Mouse (Mus musculus) embryonic facial prominence, embryonic 14.5 days (tissue): ENCODE data around the gene Lrrc66. TPM values are rescaled to one million over a fixed set of nuclear protein-coding genes. Genes with fewer than 3 reads are reported as not detected.

Experiments
- ATAC-seq: fragments of 200-750 bp; cut with Nextera tagmentation; 2 replicates; pipeline ENCODE4 v1.8.0; 2017; ENCODE audit warnings: low read depth, moderate number of reproducible peaks, moderate TSS enrichment
- DNase-seq: peaks from one replicate; pipeline ENCODE4 v3.0.0-alpha.2; 2015; ENCODE audit warnings: low spot score
- H3K27ac ChIP-seq: fragments of 300-500 bp; sonication (generic); replicated peaks from 2 replicates; pipeline ENCODE4 v1.5.1; 2014; ENCODE audit warnings: low read depth, mild to moderate bottlenecking, low read length, moderate library complexity
- H3K27me3 ChIP-seq: fragments of 300-500 bp; sonication (generic); replicated peaks from 2 replicates; pipeline ENCODE4 v1.6.1; 2014; ENCODE audit warnings: low read length; ENCODE audit not compliant: control insufficient read depth, insufficient read depth
- H3K36me3 ChIP-seq: fragments of 300-500 bp; sonication (generic); 2 replicates; pipeline ENCODE4 v1.6.1; 2014; ENCODE audit warnings: low read length, mixed read lengths; ENCODE audit not compliant: control insufficient read depth, insufficient read depth
- H3K4me1 ChIP-seq: fragments of 300-500 bp; sonication (generic); 2 replicates; pipeline ENCODE4 v1.6.1; 2014; ENCODE audit warnings: antibody characterized with exemption, low read length; ENCODE audit not compliant: control insufficient read depth, insufficient read depth
- H3K4me2 ChIP-seq: fragments of 300-500 bp; sonication (generic); 2 replicates; pipeline ENCODE4 v1.6.1; 2014; ENCODE audit warnings: low read depth, mild to moderate bottlenecking, low read length, moderate library complexity, mixed read lengths
- H3K4me3 ChIP-seq: fragments of 300-500 bp; sonication (generic); 2 replicates; pipeline ENCODE4 v1.5.1; 2014; ENCODE audit warnings: low read depth, mild to moderate bottlenecking, low read length
- H3K9ac ChIP-seq: fragments of 300-500 bp; sonication (generic); 2 replicates; pipeline ENCODE4 v1.6.1; 2014; ENCODE audit warnings: low read depth, mild to moderate bottlenecking, low read length, moderate library complexity, mixed read lengths
- H3K9me3 ChIP-seq: fragments of 300-500 bp; sonication (generic); 2 replicates; pipeline ENCODE4 v1.6.1; 2016; ENCODE audit warnings: low read length; ENCODE audit not compliant: control insufficient read depth
- WGBS: fragments of 180-500 bp; shearing (Covaris S2); extraction: QIAGEN DNeasy Blood & Tissue Kit; methylation state at CpG from one replicate; pipeline ENCODE4 v1.1.7; 2014; 5-methylcytosine and 5-hydroxymethylcytosine counted together
- polyA plus RNA-seq: library from polyadenylated mRNA; unstranded; fragments of >200 nt; fragmentation: Nextera tagmentation; extraction: Ambion mirVana; gene quantifications from 2 replicates; pipeline ENCODE4 v1.2.1, GENCODE M21; 2014

Lrrc66 gene
- polyA plus RNA-seq, 1 experiment from 2014 or later = not detected

DNA sequence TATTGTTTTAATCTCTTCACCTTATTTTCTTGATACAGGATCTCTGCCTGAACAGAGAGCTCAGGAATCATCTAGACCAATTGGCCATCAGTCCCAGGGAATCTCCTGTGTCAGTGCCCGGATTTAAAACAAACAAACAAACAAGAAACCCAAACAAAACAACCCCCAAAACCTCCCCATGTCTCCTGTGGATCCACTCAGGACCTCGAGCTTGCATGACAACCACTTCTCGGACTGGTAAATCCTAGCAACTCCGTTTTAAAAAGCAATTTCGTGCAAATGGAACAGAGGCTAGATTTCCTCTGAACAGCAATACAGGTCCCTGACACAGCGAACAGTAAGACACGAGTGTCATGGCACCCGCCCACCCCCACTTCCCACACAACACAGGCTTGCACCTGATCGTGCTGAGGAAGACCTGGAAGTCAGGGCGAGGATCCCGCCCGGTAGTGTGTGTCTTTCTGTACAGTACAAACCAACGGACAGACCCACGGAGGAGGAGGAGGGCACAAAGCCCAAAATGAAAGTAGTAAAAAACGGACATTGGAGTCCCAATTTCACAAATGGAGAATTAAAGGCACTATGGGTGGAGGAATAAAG, 18.1 kb upstream of the Lrrc66 start:
- Histone ChIP-seq H3K36me3 (no peaks in the 10 kb centered on the region), H3K4me1 (peaks cover 15% of the 10 kb centered on the region; the same call in 1 of the 2 replicates), H3K27ac (no peak overlapping the region), H3K4me2 (peak overlapping the region; percentile 97), H3K4me3 (peak overlapping the region; percentile 53), H3K9me3 (no peaks in the 10 kb centered on the region), H3K9ac (peak overlapping the region; percentile 51), H3K27me3 (peaks cover 60% of the 10 kb centered on the region)
- ATAC-seq = no peak
- WGBS = 1% methylated on average over 15 of the region's 15 CpGs
- no peak for DNase-seq

DNA sequence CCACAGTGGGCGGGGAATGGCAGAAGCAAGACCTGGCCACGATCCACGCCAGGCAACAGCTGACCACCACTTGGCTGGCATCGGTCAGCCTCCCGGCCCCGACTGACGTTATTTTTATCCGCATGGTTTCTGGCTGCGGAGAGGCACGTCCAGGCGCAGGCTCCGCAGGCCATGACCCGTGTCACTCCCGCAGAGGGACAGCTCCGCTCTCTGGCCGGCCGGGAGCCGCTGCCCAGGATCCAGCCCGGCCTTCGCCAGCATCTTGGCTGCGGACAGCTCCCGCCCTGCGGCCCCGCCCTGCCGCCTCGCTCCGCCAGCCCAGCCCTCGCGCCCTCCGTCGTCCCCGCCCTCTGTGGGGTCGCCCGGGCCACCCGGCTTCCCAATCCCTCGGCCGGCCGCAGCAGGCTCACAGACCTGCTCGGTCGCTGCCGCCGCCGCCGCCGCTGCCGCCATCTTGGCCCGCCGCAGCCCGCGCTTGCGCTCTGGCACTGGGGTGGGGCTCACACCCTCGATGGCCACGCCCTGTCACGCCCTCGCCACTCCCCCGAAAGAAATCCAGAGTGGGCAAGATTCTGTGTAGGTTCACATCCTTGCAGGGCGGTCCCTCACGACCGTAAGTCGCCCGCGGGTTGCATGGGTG, 15.1 kb upstream of the Lrrc66 start, which contains the start of gene Sgcb:
Gene Sgcb (minus strand): TSS at position 530 of the 640 bp plus-strand sequence.
- peak within 1 kb of the TSS; percentile 61; the same call in 1 of the 2 replicates for H3K27ac ChIP-seq
- peaks cover 5% of the 10 kb centered on the region; the same call in 1 of the 2 replicates for H3K36me3 ChIP-seq
- under 1% methylated on average over 26 of the region's 62 CpGs for WGBS
- peaks cover 15% of the 10 kb centered on the region; the same call in 1 of the 2 replicates for H3K4me1 ChIP-seq
- DNase-seq = peak; percentile 91
- H3K9me3 ChIP-seq = no peaks in the 10 kb centered on the region
- H3K4me2 ChIP-seq = peak within 1 kb of the TSS; percentile 84
- H3K27me3 ChIP-seq = peaks cover 47% of the 10 kb centered on the region
- H3K4me3 ChIP-seq = peak within 1 kb of the TSS; percentile 87
- peak within 1 kb of the TSS; percentile 85 for H3K9ac ChIP-seq
- peak; percentile 90 for ATAC-seq

DNA sequence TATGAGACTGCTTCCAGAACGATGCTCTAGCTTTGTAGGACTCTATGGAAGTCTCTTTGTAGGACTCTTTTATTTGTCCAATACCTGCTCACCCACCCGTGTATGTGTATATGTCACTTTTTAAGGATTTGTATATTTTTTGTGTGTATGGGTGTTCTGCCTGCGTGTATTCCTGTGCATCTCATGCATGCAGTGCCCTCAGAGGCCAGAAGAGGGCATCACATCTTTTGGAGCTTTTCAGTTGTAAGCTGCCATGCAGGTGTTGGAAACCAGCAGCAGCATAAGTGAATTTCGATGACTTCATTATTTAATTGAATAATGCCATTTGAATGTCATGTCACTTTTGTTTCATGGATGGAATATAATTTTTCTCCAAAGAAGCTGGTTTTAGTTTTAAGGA, 9.8 kb upstream of the Lrrc66 start:
- ATAC-seq = no peak
- Histone ChIP-seq H3K4me3 (no peak overlapping the region), H3K27ac (no peak overlapping the region), H3K27me3 (no peaks in the 10 kb centered on the region), H3K4me1 (no peaks in the 10 kb centered on the region), H3K36me3 (peaks cover 29% of the 10 kb centered on the region), H3K9ac (no peak overlapping the region), H3K9me3 (no peaks in the 10 kb centered on the region), H3K4me2 (no peak overlapping the region)
- no peak for DNase-seq
- WGBS = 78% methylated on average over 4 of the region's 4 CpGs

DNA sequence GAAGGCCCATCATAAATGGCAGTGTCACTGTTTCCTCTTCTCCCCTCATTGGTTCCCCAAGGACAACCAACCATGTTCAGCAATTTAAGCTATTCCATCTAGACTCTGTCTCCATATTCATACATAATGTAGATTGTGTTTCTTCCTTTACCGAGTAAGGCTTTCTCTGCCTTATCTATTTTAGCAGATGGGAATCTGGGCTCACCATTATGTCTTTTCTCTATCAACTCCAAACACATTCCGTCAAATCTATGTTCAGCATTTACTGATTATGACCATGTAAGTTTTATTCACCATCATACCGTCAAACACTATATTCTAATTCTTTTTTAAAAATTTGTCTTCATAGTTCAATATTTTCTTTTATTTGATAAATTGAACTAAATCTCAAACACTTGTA, 8.7 kb upstream of the Lrrc66 start:
- DNase-seq (no peak), ATAC-seq (no peak)
- H3K27me3 ChIP-seq = no peaks in the 10 kb centered on the region
- no peak overlapping the region for H3K4me3 ChIP-seq
- H3K4me2 ChIP-seq = no peak overlapping the region
- H3K4me1 ChIP-seq = no peaks in the 10 kb centered on the region
- WGBS = 91% methylated on average over 3 of the region's 3 CpGs
- H3K9ac ChIP-seq = no peak overlapping the region
- H3K36me3 ChIP-seq = peaks cover 35% of the 10 kb centered on the region
- H3K27ac ChIP-seq = no peak overlapping the region
- no peaks in the 10 kb centered on the region for H3K9me3 ChIP-seq

DNA sequence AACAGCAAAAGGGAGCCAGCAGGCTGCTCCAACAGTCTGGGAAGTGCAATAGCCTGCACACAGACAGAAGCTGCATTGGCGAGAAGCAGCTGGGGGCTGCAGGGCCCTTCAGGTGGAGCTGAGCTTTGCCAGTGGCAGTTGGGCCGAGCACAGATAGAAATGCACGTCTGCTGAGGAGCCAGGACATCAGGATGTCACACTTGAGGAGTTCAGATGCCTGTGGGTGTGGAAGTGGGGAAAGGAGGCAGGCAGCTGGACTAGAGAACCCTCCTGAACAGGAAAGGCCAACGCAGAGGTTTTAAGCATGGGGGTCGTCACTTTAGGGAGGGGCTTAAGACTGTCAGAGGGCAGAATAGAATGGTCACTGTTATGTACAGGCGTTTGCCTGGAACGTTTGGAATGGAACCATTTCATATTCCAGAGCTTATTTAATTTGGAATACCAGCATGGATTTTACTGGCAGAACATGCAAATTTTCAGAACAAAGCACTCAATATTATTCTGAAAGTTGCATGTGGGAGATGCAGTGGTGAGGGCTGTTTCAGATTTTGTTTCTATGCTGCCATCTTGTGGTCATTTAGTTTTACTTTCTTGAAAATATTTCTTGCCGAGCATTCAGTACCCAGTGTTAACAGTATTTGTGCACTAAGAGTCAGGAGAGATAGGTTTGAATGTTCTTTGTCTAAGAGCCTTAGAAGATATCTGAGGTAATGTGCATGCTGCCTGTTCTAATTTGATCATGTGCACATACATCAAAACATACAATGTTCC, 5.2 kb upstream of the Lrrc66 start:
- ATAC-seq = peak; percentile 74
- no peak overlapping the region for H3K9ac ChIP-seq
- H3K36me3 ChIP-seq = peaks cover 54% of the 10 kb centered on the region

DNA sequence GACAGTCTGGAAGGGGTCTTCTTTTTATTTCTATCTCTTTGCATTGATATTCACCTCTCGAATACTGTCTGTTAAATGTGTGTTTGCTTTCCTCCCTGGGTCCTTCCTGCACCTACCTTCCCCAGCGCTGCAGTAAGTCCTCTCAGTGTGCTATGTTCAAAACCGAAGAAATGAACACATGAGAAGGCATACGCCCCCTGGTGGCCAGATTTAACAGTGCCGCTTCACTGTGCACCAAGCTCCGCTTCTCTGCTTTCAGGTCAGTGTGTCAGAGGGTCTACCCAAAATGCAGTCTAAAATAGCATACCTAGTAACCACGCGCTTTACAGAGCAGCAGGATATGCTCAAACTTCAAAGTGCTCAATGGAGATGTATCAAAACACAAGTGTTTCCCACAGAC, 815 bp upstream of the Lrrc66 start:
- peaks cover 28% of the 10 kb centered on the region for H3K36me3 ChIP-seq
- no peak overlapping the region for H3K4me3 ChIP-seq
- DNase-seq (peak; percentile 56), ATAC-seq (no peak)
- 0 out of 2 replicates have a peak, but pooled peaks cover 7% of the 10 kb centered on the region for H3K9me3 ChIP-seq
- H3K27ac ChIP-seq = no peak overlapping the region
- H3K9ac ChIP-seq = no peak overlapping the region
- no peak overlapping the region for H3K4me2 ChIP-seq
- H3K27me3 ChIP-seq = no peaks in the 10 kb centered on the region
- no peaks in the 10 kb centered on the region for H3K4me1 ChIP-seq
- 60% methylated on average over 8 of the region's 8 CpGs for WGBS

More for the DNA sequence above, 5.2 kb upstream of the Lrrc66 start:
- DNase-seq = peak; percentile 87
- 37% methylated on average over 8 of the region's 8 CpGs for WGBS
- H3K27ac ChIP-seq = no peak overlapping the region
- no peaks in the 10 kb centered on the region for H3K27me3 ChIP-seq
- 0 out of 2 replicates have a peak, but pooled peaks cover 7% of the 10 kb centered on the region for H3K9me3 ChIP-seq
- no peak overlapping the region for H3K4me3 ChIP-seq
- H3K4me2 ChIP-seq = no peak overlapping the region
- H3K4me1 ChIP-seq = no peaks in the 10 kb centered on the region

DNA sequence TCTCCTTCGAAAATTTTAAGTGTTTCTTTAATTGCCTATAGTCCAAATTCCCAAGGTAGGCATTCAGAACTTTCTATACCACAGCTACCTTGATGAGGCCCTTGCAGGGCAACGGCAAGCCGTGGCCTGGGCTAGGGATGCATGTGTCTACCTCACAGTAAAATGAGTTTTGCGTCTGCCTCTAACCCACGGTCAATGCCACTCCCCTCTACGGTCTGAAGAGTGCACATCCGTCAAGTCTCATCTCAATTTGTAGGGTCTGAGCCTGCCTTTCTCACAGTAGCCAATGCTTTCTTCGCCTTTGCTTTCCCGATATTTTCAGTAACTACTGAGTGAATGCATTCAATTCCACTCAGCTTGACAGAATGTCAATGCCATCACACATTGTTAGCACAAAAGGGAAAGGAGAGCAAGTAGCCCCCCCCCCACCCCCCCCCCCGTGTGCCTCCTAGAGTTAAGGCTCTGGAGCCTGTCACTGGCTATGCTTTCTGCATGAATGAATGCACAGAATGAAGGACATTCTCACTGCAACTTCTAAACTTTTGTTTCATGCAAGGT, 1.2 kb downstream of the Lrrc66 start:
- ATAC-seq (no peak), DNase-seq (no peak)
- Histone ChIP-seq H3K9me3 (0 out of 2 replicates have a peak, but pooled peaks cover 7% of the 10 kb centered on the region), H3K9ac (no peak overlapping the region), H3K4me3 (no peak overlapping the region), H3K36me3 (peaks cover 22% of the 10 kb centered on the region), H3K27ac (no peak overlapping the region), H3K4me2 (no peak overlapping the region), H3K4me1 (no peaks in the 10 kb centered on the region), H3K27me3 (no peaks in the 10 kb centered on the region)
- whole genome bisulfite sequencing = 77% methylated on average over 10 of the region's 10 CpGs

DNA sequence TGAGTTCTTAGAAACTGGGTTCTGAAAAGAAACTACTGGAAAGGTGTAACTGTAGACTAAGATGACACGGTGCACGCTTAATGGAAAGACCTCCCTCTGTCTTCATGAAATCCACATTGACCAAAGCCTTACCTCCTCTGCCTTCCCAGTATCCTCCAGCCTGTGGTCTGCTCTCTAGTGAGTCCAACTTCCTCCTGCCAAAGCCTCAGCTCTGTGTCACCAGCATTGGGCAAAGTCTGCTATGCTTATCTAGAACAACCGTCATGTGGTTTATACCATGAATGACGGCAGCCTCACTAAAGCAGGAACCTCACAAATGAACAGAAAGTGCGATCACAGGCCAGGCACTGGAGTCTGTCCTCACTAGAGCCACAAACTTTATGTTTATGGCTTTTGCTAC, 2.2 kb downstream of the Lrrc66 start:
- no peak overlapping the region for H3K4me3 ChIP-seq
- H3K4me2 ChIP-seq = no peak overlapping the region
- WGBS = 84% methylated on average over 5 of the region's 5 CpGs
- no peak overlapping the region for H3K9ac ChIP-seq
- 0 out of 2 replicates have a peak, but pooled peaks cover 7% of the 10 kb centered on the region for H3K9me3 ChIP-seq
- H3K27me3 ChIP-seq = no peaks in the 10 kb centered on the region
- peaks cover 15% of the 10 kb centered on the region for H3K36me3 ChIP-seq
- H3K27ac ChIP-seq = no peak overlapping the region
- no peak for ATAC-seq
- no peak for DNase-seq
- no peaks in the 10 kb centered on the region for H3K4me1 ChIP-seq
